Mouse (Mus musculus) liver, postnatal 0 days (tissue): Measurements from ENCODE around the gene Traf5.

ENCODE experiments used
- CTCF ChIP-seq: sonication (generic); IDR thresholded peaks from 2 replicates; pipeline ENCODE4 v1.5.1; 2016; ENCODE audit warnings: antibody characterized with exemption, low read depth
- EP300 ChIP-seq: IDR thresholded peaks from 2 replicates; pipeline ENCODE4 v1.6.1; 2016; ENCODE audit warnings: antibody characterized with exemption, low read depth, mild to moderate bottlenecking

- TF ChIP-seq CTCF = no peak
- no peak for TF ChIP-seq EP300
Measured at GRCm38 (mm10) chr1:192082646-192083045, 9.7 kb downstream of the Traf5 start.
